Mouse (Mus musculus) midbrain, embryonic 13.5 days (tissue): ENCODE measurements around the gene Gm42906. TPM values are rescaled to one million over a fixed set of nuclear protein-coding genes. Genes with fewer than 3 reads are reported as not detected.

Experiments
- polyA plus RNA-seq: library from polyadenylated mRNA; unstranded; fragments of >200 nt; fragmentation: Nextera tagmentation; extraction: Ambion mirVana; gene quantifications from 2 replicates; pipeline ENCODE4 v1.2.1, GENCODE M21; 2015

Gene Gm42906
- polyA plus RNA-seq, 1 experiment from 2014 or later: not detected

Other genes with a start within 250 kb of the Gm42906 start
- gene Stard13, start 194.3 kb downstream of the Gm42906 start, polyA plus RNA-seq: 3.0 and 3.9 TPM in 2 replicates
- 0.08 and 0.18 TPM in 2 replicates for gene Vmn2r18, start 177.9 kb upstream of the Gm42906 start, polyA plus RNA-seq
- gene Rfc3, start 223.1 kb upstream of the Gm42906 start, polyA plus RNA-seq: 79.4 and 94.0 TPM in 2 replicates